Mouse (Mus musculus) liver, postnatal 0 days (tissue): ENCODE results near the gene Esrrg.

Source experiments
- CTCF ChIP-seq: sonication (generic); IDR thresholded peaks from 2 replicates; pipeline ENCODE4 v1.5.1; 2016; ENCODE audit warnings: antibody characterized with exemption, low read depth
- EP300 ChIP-seq: IDR thresholded peaks from 2 replicates; pipeline ENCODE4 v1.6.1; 2016; ENCODE audit warnings: antibody characterized with exemption, low read depth, mild to moderate bottlenecking

GRCm38 (mm10) chr1:188155135-188155779 is 546.7 kb downstream of the Esrrg start:
- TF ChIP-seq CTCF (no peak), EP300 (no peak)
